Mouse (Mus musculus): ENCODE results near the gene Caly. TPM values are rescaled to one million over a fixed set of nuclear protein-coding genes. Genes with fewer than 3 reads are reported as not detected.

Gene Caly
- polyA plus RNA-seq, 1 experiment: 0.27 TPM

GRCm38 (mm10) chr7:140063092-140063491 is 19.3 kb downstream of the Caly start:
- TF ChIP-seq POLR2A (IDR thresholded peaks at IDR 0.05; ENCODE audit: borderline replicate concordance, extremely low read depth, low read depth, low read length): no peak
- TF ChIP-seq CTCF (IDR thresholded peaks at IDR 0.05; ENCODE audit: insufficient read depth, low read length): peak; percentile 64
- H3K4me1 ChIP-seq (ENCODE audit: control insufficient read depth, insufficient read depth, low read length): no peaks in the 10 kb centered on the region
- peak; percentile 55 for DNase-seq
- H3K4me3 ChIP-seq (replicated peaks; ENCODE audit: extremely low read depth, low read depth, low read length): no peak overlapping the region
- 21% methylated on average over 7 of the region's 7 CpGs for WGBS

- H3K4me3 ChIP-seq (replicated peaks; ENCODE audit: extremely low read depth, low read depth, low read length): no peak overlapping the region
- DNase-seq: peak; percentile 10
- TF ChIP-seq CTCF (IDR thresholded peaks at IDR 0.05; ENCODE audit: insufficient read depth, low read length): 0 out of 2 replicates have a peak, but pooled peaks have one; percentile 9
- TF ChIP-seq POLR2A (IDR thresholded peaks at IDR 0.05; ENCODE audit: borderline replicate concordance, extremely low read depth, low read depth, low read length): no peak
- 27% methylated on average over 11 of the region's 11 CpGs for WGBS
- no peaks in the 10 kb centered on the region for H3K4me1 ChIP-seq (ENCODE audit: control insufficient read depth, insufficient read depth, low read length)
Measured at GRCm38 (mm10) chr7:140062307-140062706, 20.0 kb downstream of the Caly start.

- H3K4me3 ChIP-seq (replicated peaks; ENCODE audit: extremely low read depth, low read depth, low read length): no peak overlapping the region
- 4% methylated on average over 6 of the region's 6 CpGs for WGBS
- no peak for DNase-seq
- H3K4me1 ChIP-seq (ENCODE audit: control insufficient read depth, insufficient read depth, low read length): no peaks in the 10 kb centered on the region
- TF ChIP-seq CTCF (IDR thresholded peaks at IDR 0.05; ENCODE audit: insufficient read depth, low read length) (no peak), POLR2A (IDR thresholded peaks at IDR 0.05; ENCODE audit: borderline replicate concordance, extremely low read depth, low read depth, low read length) (no peak)
Measured at GRCm38 (mm10) chr7:140061832-140062130, 20.6 kb downstream of the Caly start.

GRCm38 (mm10) chr7:140060936-140061831 is 21.2 kb downstream of the Caly start:
- Histone ChIP-seq H3K4me1 (ENCODE audit: control insufficient read depth, insufficient read depth, low read length) (no peaks in the 10 kb centered on the region), H3K4me3 (replicated peaks; ENCODE audit: extremely low read depth, low read depth, low read length) (no peak overlapping the region)
- 3% methylated on average over 47 of the region's 47 CpGs for WGBS
- TF ChIP-seq CTCF (IDR thresholded peaks at IDR 0.05; ENCODE audit: insufficient read depth, low read length) (no peak), POLR2A (IDR thresholded peaks at IDR 0.05; ENCODE audit: borderline replicate concordance, extremely low read depth, low read depth, low read length) (no peak)
- peak; percentile 32 for DNase-seq

- WGBS: 60% methylated on average over 4 of the region's 4 CpGs
- Histone ChIP-seq H3K4me1 (ENCODE audit: control insufficient read depth, insufficient read depth, low read length) (no peaks in the 10 kb centered on the region), H3K4me3 (replicated peaks; ENCODE audit: extremely low read depth, low read depth, low read length) (no peak overlapping the region)
- no peak for DNase-seq
- TF ChIP-seq CTCF (IDR thresholded peaks at IDR 0.05; ENCODE audit: insufficient read depth, low read length): no peak
- TF ChIP-seq POLR2A (IDR thresholded peaks at IDR 0.05; ENCODE audit: borderline replicate concordance, extremely low read depth, low read depth, low read length): no peak
Measured at GRCm38 (mm10) chr7:140059601-140060000, 22.7 kb downstream of the Caly start.

GRCm38 (mm10) chr7:140058528-140058927 is 23.8 kb downstream of the Caly start:
- TF ChIP-seq POLR2A (IDR thresholded peaks at IDR 0.05; ENCODE audit: borderline replicate concordance, extremely low read depth, low read depth, low read length) (no peak), CTCF (IDR thresholded peaks at IDR 0.05; ENCODE audit: insufficient read depth, low read length) (no peak)
- Histone ChIP-seq H3K4me3 (replicated peaks; ENCODE audit: extremely low read depth, low read depth, low read length) (no peak overlapping the region), H3K4me1 (ENCODE audit: control insufficient read depth, insufficient read depth, low read length) (no peaks in the 10 kb centered on the region)
- 30% methylated on average over 7 of the region's 7 CpGs for WGBS
- no peak for DNase-seq

GRCm38 (mm10) chr7:140057413-140058407 is 24.6 kb downstream of the Caly start:
- Histone ChIP-seq H3K4me3 (replicated peaks; ENCODE audit: extremely low read depth, low read depth, low read length) (no peak overlapping the region), H3K4me1 (ENCODE audit: control insufficient read depth, insufficient read depth, low read length) (no peaks in the 10 kb centered on the region)
- 4% methylated on average over 53 of the region's 53 CpGs for WGBS
- no peak for DNase-seq
- TF ChIP-seq POLR2A (IDR thresholded peaks at IDR 0.05; ENCODE audit: borderline replicate concordance, extremely low read depth, low read depth, low read length): no peak
- no peak for TF ChIP-seq CTCF (IDR thresholded peaks at IDR 0.05; ENCODE audit: insufficient read depth, low read length)

GRCm38 (mm10) chr7:140054124-140054523 is 28.2 kb downstream of the Caly start:
- TF ChIP-seq CTCF (IDR thresholded peaks at IDR 0.05; ENCODE audit: insufficient read depth, low read length) (no peak), POLR2A (IDR thresholded peaks at IDR 0.05; ENCODE audit: borderline replicate concordance, extremely low read depth, low read depth, low read length) (no peak)
- H3K4me1 ChIP-seq (ENCODE audit: control insufficient read depth, insufficient read depth, low read length): no peaks in the 10 kb centered on the region
- no peak overlapping the region for H3K4me3 ChIP-seq (replicated peaks; ENCODE audit: extremely low read depth, low read depth, low read length)
- 68% methylated on average over 4 of the region's 4 CpGs for WGBS
- DNase-seq: no peak

- Histone ChIP-seq H3K4me1 (ENCODE audit: control insufficient read depth, insufficient read depth, low read length) (peaks cover 3% of the 10 kb centered on the region; the same call in 1 of the 2 replicates), H3K4me3 (replicated peaks; ENCODE audit: extremely low read depth, low read depth, low read length) (peak overlapping the region; percentile 51)
- no peak for TF ChIP-seq CTCF (IDR thresholded peaks at IDR 0.05; ENCODE audit: insufficient read depth, low read length)
- no peak for TF ChIP-seq POLR2A (IDR thresholded peaks at IDR 0.05; ENCODE audit: borderline replicate concordance, extremely low read depth, low read depth, low read length)
- peak; percentile 26 for DNase-seq
- 1% methylated on average over 34 of the region's 34 CpGs for WGBS
Measured at GRCm38 (mm10) chr7:140049115-140049689, 33.1 kb downstream of the Caly start.

Data from lung, adult 2 months (tissue).